Mouse (Mus musculus): ENCODE results near the gene Zfp977.
"Not testable (repeated sequence)": the region's sequence is repeated elsewhere in the genome, so short reads cannot be mapped to it uniquely, and the experiment has no call there.

The Zfp977 gene

GRCm38 (mm10) chr7:42592413-42592812 lies at the start of gene Zfp977:
Gene Zfp977 (minus strand): TSS chr7:42592547.
- not testable (repeated sequence) for DNase-seq

- DNase-seq: not testable (repeated sequence)
These were observed 38.7 kb upstream of the Zfp977 start for GRCm38 (mm10) chr7:42631031-42631430.

GRCm38 (mm10) chr7:42595666-42596065 lies 3.3 kb upstream of the Zfp977 start:
- not testable (repeated sequence) for DNase-seq

GRCm38 (mm10) chr7:42591311-42591710 lies 1.0 kb downstream of the Zfp977 start:
- not testable (repeated sequence) for DNase-seq

GRCm38 (mm10) chr7:42578488-42578887 lies 13.9 kb downstream of the Zfp977 start, which contains the start of gene Gm21028:
Gene Gm21028 (minus strand): TSS chr7:42578588.
- no peak for DNase-seq

- DNase-seq: no peak
These were observed 40.6 kb downstream of the Zfp977 start for GRCm38 (mm10) chr7:42551766-42552165.
